Mouse (Mus musculus): ENCODE results near the gene Dhx57. TPM values are rescaled to one million over a fixed set of nuclear protein-coding genes. Genes with fewer than 3 reads are reported as not detected.
"Not testable (repeated sequence)": the region's sequence is repeated elsewhere in the genome, so short reads cannot be mapped to it uniquely, and the experiment has no call there.

Dhx57 gene
- polyA plus RNA-seq, 1 experiment from 2014 or later: 17.4 TPM

DNA sequence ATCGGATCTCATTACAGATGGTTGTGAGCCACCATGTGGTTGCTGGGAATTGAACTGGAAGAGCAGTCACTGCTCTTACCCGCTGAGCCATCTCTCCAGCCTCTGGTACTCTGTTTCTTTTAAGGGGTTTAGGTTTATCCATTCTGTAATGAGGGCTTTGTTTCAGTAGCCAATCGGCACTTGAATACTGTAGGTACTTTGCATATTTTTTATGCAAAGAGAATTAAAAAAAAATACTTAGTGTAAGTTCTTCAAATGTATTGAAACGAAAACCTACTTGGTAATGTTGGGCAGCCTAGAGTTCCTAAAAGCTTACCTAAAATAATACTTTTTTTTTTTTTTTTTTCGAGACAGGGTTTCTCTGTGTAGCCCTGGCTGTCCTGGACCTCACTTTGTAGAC, 52.8 kb downstream of the Dhx57 start:
- Histone ChIP-seq H3K27me3 (ENCODE audit: control insufficient read depth, insufficient read depth, low read length) (no peaks in the 10 kb centered on the region), H3K9me3 (ENCODE audit: control insufficient read depth, low read length) (no peaks in the 10 kb centered on the region), H3K4me1 (ENCODE audit: control insufficient read depth, insufficient read depth, low read length) (no peaks in the 10 kb centered on the region), H3K4me2 (replicated peaks; ENCODE audit: low read depth, low read length) (no peak overlapping the region), H3K27ac (ENCODE audit: low read depth, low read length) (no peak overlapping the region), H3K9ac (ENCODE audit: low read depth, low read length) (no peak overlapping the region), H3K4me3 (ENCODE audit: low read length) (no peak overlapping the region), H3K36me3 (ENCODE audit: control insufficient read depth, insufficient read depth, low read length) (peaks cover 31% of the 10 kb centered on the region)
- WGBS: 91% methylated on average over 5 of the region's 5 CpGs
- no peak for ATAC-seq (ENCODE audit: low FRiP score, low TSS enrichment)

DNA sequence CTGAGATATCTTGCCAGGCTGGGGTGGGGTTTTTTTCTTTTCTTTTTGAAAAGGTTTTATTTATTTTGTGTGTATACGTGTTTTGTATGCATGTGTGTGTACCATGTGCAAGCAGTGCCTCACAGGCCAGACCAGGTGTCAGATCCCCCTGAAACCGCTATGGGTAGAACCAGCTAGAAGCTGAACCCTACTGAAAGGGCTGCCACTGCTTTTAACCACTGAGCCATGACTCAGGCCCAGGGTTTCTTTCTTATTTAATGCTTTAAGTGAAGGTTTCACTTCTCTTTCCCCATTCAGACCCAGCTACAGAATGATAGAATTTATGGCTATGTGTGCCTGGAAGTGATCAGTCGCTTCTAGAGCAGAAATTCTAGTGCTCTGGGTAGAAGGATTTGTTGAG, 53.5 kb downstream of the Dhx57 start:
- no peak overlapping the region for H3K9ac ChIP-seq (ENCODE audit: low read depth, low read length)
- no peak overlapping the region for H3K27ac ChIP-seq (ENCODE audit: low read depth, low read length)
- H3K9me3 ChIP-seq (ENCODE audit: control insufficient read depth, low read length): no peaks in the 10 kb centered on the region
- H3K36me3 ChIP-seq (ENCODE audit: control insufficient read depth, insufficient read depth, low read length): peaks cover 25% of the 10 kb centered on the region
- no peak overlapping the region for H3K4me3 ChIP-seq (ENCODE audit: low read length)
- no peak for ATAC-seq (ENCODE audit: low FRiP score, low TSS enrichment)
- no peak overlapping the region for H3K4me2 ChIP-seq (replicated peaks; ENCODE audit: low read depth, low read length)
- H3K27me3 ChIP-seq (ENCODE audit: control insufficient read depth, insufficient read depth, low read length): no peaks in the 10 kb centered on the region
- H3K4me1 ChIP-seq (ENCODE audit: control insufficient read depth, insufficient read depth, low read length): no peaks in the 10 kb centered on the region
- WGBS: 91% methylated on average over 3 of the region's 3 CpGs

DNA sequence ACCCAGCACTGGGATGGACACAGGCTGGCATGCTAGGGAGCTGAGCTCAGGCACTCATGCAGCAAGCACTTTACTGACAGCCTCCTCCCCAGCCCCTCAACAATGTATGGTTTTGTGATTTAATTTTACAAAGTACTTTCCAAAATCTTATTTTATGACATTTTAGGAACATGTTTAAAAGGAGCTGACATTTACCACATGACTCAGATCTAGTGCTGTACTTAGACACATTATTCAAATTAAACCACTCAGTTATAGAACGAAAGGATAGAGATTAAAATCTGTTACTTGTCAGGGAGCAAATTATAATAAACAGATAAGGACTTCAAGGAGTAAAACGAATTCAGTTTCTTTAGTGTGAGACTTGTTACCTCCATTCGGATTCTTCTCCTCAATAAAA, 54.8 kb downstream of the Dhx57 start:
- Histone ChIP-seq H3K9ac (ENCODE audit: low read depth, low read length) (no peak overlapping the region), H3K9me3 (ENCODE audit: control insufficient read depth, low read length) (no peaks in the 10 kb centered on the region), H3K36me3 (ENCODE audit: control insufficient read depth, insufficient read depth, low read length) (peaks cover 15% of the 10 kb centered on the region), H3K4me1 (ENCODE audit: control insufficient read depth, insufficient read depth, low read length) (no peaks in the 10 kb centered on the region), H3K4me2 (replicated peaks; ENCODE audit: low read depth, low read length) (no peak overlapping the region), H3K27ac (ENCODE audit: low read depth, low read length) (no peak overlapping the region), H3K27me3 (ENCODE audit: control insufficient read depth, insufficient read depth, low read length) (no peaks in the 10 kb centered on the region), H3K4me3 (ENCODE audit: low read length) (no peak overlapping the region)
- WGBS: 74% methylated on average over 3 of the region's 3 CpGs
- no peak for ATAC-seq (ENCODE audit: low FRiP score, low TSS enrichment)

DNA sequence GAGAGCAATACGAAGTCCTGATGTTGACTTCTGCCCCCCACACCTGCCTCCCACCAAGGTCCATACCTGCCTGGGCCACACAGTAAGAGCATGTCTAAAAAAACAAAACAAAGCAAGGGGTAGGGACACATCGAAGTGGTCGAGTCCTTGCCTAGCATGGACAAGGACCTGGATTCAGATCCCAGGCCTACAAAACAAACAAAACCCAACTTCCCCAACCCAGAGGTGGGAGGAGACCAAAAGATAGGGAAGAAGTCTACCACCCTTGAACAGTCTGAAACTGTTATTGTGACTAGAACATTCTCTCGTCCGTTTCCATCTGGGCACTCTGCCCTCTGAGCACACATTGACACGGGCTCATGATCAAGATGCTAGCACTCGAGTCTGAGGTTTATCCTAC, 55.9 kb downstream of the Dhx57 start:
- Histone ChIP-seq H3K4me3 (ENCODE audit: low read length) (no peak overlapping the region), H3K36me3 (ENCODE audit: control insufficient read depth, insufficient read depth, low read length) (peaks cover 11% of the 10 kb centered on the region), H3K9ac (ENCODE audit: low read depth, low read length) (no peak overlapping the region), H3K27me3 (ENCODE audit: control insufficient read depth, insufficient read depth, low read length) (no peaks in the 10 kb centered on the region), H3K4me1 (ENCODE audit: control insufficient read depth, insufficient read depth, low read length) (no peaks in the 10 kb centered on the region), H3K27ac (ENCODE audit: low read depth, low read length) (no peak overlapping the region), H3K4me2 (replicated peaks; ENCODE audit: low read depth, low read length) (no peak overlapping the region), H3K9me3 (ENCODE audit: control insufficient read depth, low read length) (no peaks in the 10 kb centered on the region)
- ATAC-seq (ENCODE audit: low FRiP score, low TSS enrichment): no peak
- WGBS: 68% methylated on average over 7 of the region's 7 CpGs

- H3K9ac ChIP-seq (ENCODE audit: low read depth, low read length): no peak overlapping the region
- no peak overlapping the region for H3K4me2 ChIP-seq (replicated peaks; ENCODE audit: low read depth, low read length)
- no peaks in the 10 kb centered on the region for H3K4me1 ChIP-seq (ENCODE audit: control insufficient read depth, insufficient read depth, low read length)
- no peak overlapping the region for H3K27ac ChIP-seq (ENCODE audit: low read depth, low read length)
- no peaks in the 10 kb centered on the region for H3K9me3 ChIP-seq (ENCODE audit: control insufficient read depth, low read length)
- peaks cover 7% of the 10 kb centered on the region for H3K36me3 ChIP-seq (ENCODE audit: control insufficient read depth, insufficient read depth, low read length)
- no peak overlapping the region for H3K4me3 ChIP-seq (ENCODE audit: low read length)
- no peak for ATAC-seq (ENCODE audit: low FRiP score, low TSS enrichment)
- H3K27me3 ChIP-seq (ENCODE audit: control insufficient read depth, insufficient read depth, low read length): no peaks in the 10 kb centered on the region
- WGBS: 91% methylated on average over 5 of the region's 5 CpGs
These were observed 56.4 kb downstream of the Dhx57 start for GRCm38 (mm10) chr17:80233844-80234243.

DNA sequence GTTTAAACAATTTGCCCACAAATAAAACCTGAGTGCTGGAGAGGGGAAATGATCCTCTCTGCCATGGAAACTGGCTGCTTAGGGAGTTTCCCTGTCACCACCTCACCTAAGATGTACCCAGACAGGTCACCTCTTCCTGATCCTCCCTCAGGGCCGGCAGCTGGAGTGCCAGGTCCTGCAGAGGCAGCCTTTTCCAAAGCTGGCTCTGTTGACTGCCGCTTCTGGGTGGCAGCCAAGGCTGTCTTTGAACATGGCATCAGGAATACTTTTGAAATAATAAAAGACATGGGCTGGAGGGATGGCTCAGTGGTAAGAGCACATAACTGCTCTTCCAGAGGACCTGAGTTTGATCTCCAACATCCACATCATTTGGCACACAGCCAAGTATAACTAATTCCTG, 60.9 kb downstream of the Dhx57 start:
- H3K27me3 ChIP-seq (ENCODE audit: control insufficient read depth, insufficient read depth, low read length): no peaks in the 10 kb centered on the region
- no peak overlapping the region for H3K4me2 ChIP-seq (replicated peaks; ENCODE audit: low read depth, low read length)
- no peaks in the 10 kb centered on the region for H3K9me3 ChIP-seq (ENCODE audit: control insufficient read depth, low read length)
- H3K27ac ChIP-seq (ENCODE audit: low read depth, low read length): no peak overlapping the region
- H3K4me1 ChIP-seq (ENCODE audit: control insufficient read depth, insufficient read depth, low read length): no peaks in the 10 kb centered on the region
- WGBS: 86% methylated on average over 2 of the region's 2 CpGs
- H3K36me3 ChIP-seq (ENCODE audit: control insufficient read depth, insufficient read depth, low read length): 0 out of 2 replicates have a peak, but pooled peaks cover 3% of the 10 kb centered on the region
- H3K4me3 ChIP-seq (ENCODE audit: low read length): no peak overlapping the region
- H3K9ac ChIP-seq (ENCODE audit: low read depth, low read length): no peak overlapping the region
- no peak for ATAC-seq (ENCODE audit: low FRiP score, low TSS enrichment)

GRCm38 (mm10) chr17:80225142-80225541, 65.1 kb downstream of the Dhx57 start:
- H3K27me3 ChIP-seq (ENCODE audit: control insufficient read depth, insufficient read depth, low read length); H3K36me3 ChIP-seq (ENCODE audit: control insufficient read depth, insufficient read depth, low read length); H3K9me3 ChIP-seq (ENCODE audit: control insufficient read depth, low read length); H3K4me1 ChIP-seq (ENCODE audit: control insufficient read depth, insufficient read depth, low read length); ATAC-seq (ENCODE audit: low FRiP score, low TSS enrichment): not testable (repeated sequence)
- 43% methylated on average over 4 of the region's 5 CpGs for WGBS
- Histone ChIP-seq H3K9ac (ENCODE audit: low read depth, low read length) (peak overlapping the region; percentile 71; the same call in 1 of the 2 replicates), H3K27ac (ENCODE audit: low read depth, low read length) (peak overlapping the region; percentile 69; the same call in 1 of the 2 replicates), H3K4me2 (replicated peaks; ENCODE audit: low read depth, low read length) (peak overlapping the region; percentile 69), H3K4me3 (ENCODE audit: low read length) (peak overlapping the region; percentile 47)

GRCm38 (mm10) chr17:80224326-80225116, 65.8 kb downstream of the Dhx57 start, which contains the start of gene Gemin6:
TSS of gene Gemin6 (plus strand) at chr17:80224441.
- H3K4me1 ChIP-seq (ENCODE audit: control insufficient read depth, insufficient read depth, low read length): no peaks in the 10 kb centered on the region
- peak within 1 kb of the TSS; percentile 47 for H3K4me3 ChIP-seq (ENCODE audit: low read length)
- peak within 1 kb of the TSS; percentile 71 for H3K9ac ChIP-seq (ENCODE audit: low read depth, low read length)
- ATAC-seq (ENCODE audit: low FRiP score, low TSS enrichment): peak; percentile 95
- no peaks in the 10 kb centered on the region for H3K27me3 ChIP-seq (ENCODE audit: control insufficient read depth, insufficient read depth, low read length)
- H3K27ac ChIP-seq (ENCODE audit: low read depth, low read length): peak within 1 kb of the TSS; percentile 69
- H3K36me3 ChIP-seq (ENCODE audit: control insufficient read depth, insufficient read depth, low read length): 0 out of 2 replicates have a peak, but pooled peaks cover 3% of the 10 kb centered on the region
- WGBS: under 1% methylated on average over 33 of the region's 33 CpGs
- H3K9me3 ChIP-seq (ENCODE audit: control insufficient read depth, low read length): no peaks in the 10 kb centered on the region
- H3K4me2 ChIP-seq (replicated peaks; ENCODE audit: low read depth, low read length): peak within 1 kb of the TSS; percentile 69

- Histone ChIP-seq H3K4me2 (replicated peaks; ENCODE audit: low read depth, low read length) (peak overlapping the region; percentile 69), H3K4me1 (ENCODE audit: control insufficient read depth, insufficient read depth, low read length) (no peaks in the 10 kb centered on the region), H3K27me3 (ENCODE audit: control insufficient read depth, insufficient read depth, low read length) (no peaks in the 10 kb centered on the region), H3K9me3 (ENCODE audit: control insufficient read depth, low read length) (no peaks in the 10 kb centered on the region), H3K36me3 (ENCODE audit: control insufficient read depth, insufficient read depth, low read length) (0 out of 2 replicates have a peak, but pooled peaks cover 3% of the 10 kb centered on the region), H3K9ac (ENCODE audit: low read depth, low read length) (peak overlapping the region; percentile 71; the same call in 1 of the 2 replicates), H3K4me3 (ENCODE audit: low read length) (peak overlapping the region; percentile 47), H3K27ac (ENCODE audit: low read depth, low read length) (peak overlapping the region; percentile 69; the same call in 1 of the 2 replicates)
- 14% methylated on average over 9 of the region's 9 CpGs for WGBS
- ATAC-seq (ENCODE audit: low FRiP score, low TSS enrichment): peak; percentile 37; the same call in 1 of the 2 replicates
These were observed 66.4 kb downstream of the Dhx57 start for GRCm38 (mm10) chr17:80223829-80224228.

Data from kidney, embryonic 14.5 days (tissue).